Mouse (Mus musculus) kidney, adult 8-10 months (tissue): ENCODE results near the gene Ssbp4.

ENCODE experiments used
- DNase-seq, 2 experiments: peaks; one replicate each; pipeline ENCODE4 v3.0.0; 2022

The Ssbp4 gene

DNA sequence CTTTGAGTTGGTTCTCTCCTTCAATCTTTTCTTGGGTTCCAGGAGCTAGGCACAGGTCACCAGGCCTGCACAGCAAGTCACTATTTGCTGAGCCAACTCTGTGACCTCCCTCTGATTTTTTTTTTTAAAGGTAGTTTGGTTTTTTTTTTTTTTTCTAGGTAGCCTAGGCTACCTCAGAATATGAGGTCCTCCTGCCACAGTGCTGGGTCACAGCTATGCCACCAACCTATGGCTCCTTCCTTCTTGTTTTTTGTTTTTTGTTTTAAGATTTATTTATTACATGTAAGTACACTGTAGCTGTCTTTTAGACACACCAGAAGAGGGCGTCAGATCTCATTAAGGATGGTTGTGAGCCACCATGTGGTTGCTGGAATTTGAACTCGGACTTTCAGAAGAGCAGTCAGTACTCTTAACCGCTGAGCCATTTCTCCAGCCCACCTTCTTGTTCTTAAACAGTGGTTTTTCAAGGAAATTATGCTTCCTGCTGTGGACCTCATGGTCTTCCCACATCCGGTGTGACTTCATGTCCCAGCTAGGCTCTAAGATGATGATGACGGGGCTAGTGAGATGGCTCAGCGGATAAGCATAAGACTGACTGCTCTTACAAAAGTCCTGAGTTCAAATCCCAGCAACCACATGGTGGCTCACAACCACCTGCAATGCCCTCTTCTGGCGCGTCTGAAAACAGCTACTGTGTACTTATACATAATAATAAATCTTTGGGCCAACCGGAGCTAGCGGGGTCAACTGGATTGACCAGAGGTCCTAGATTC lies 59.1 kb downstream of the Ssbp4 start:
- DNase-seq = no peak

GRCm38 (mm10) chr8:70547762-70548161 lies 60.9 kb downstream of the Ssbp4 start:
- DNase-seq = no peak
